Mouse (Mus musculus) limb, embryonic 13.5 days (tissue): Measurements from ENCODE around the gene Ccdc65. TPM values are rescaled to one million over a fixed set of nuclear protein-coding genes. Genes with fewer than 3 reads are reported as not detected.
A peak's percentile ranks its signal among the peaks of the same experiment; 100 is the strongest.
"Not testable (repeated sequence)": the region's sequence is repeated elsewhere in the genome, so short reads cannot be mapped to it uniquely, and the experiment has no call there.

Experiments used
- ATAC-seq: fragments of 200-750 bp; cut with Nextera tagmentation; 2 replicates; pipeline ENCODE4 v1.8.0; 2017; ENCODE audit warnings: low read depth, moderate number of reproducible peaks, moderate TSS enrichment; ENCODE audit not compliant: low FRiP score
- H3K27ac ChIP-seq: fragments of 300-500 bp; sonication (generic); 2 replicates; pipeline ENCODE4 v1.5.1; 2015; ENCODE audit warnings: inconsistent platforms, mild to moderate bottlenecking, moderate library complexity
- H3K27me3 ChIP-seq: fragments of 300-500 bp; sonication (generic); 2 replicates; pipeline ENCODE4 v1.6.1; 2015; ENCODE audit warnings: mild to moderate bottlenecking, inconsistent platforms
- H3K36me3 ChIP-seq: fragments of 300-500 bp; sonication (generic); 2 replicates; pipeline ENCODE4 v1.6.1; 2015; ENCODE audit warnings: inconsistent platforms, mild to moderate bottlenecking, moderate library complexity
- H3K4me1 ChIP-seq: fragments of 300-500 bp; sonication (generic); 2 replicates; pipeline ENCODE4 v1.6.1; 2015; ENCODE audit warnings: inconsistent platforms
- H3K4me2 ChIP-seq: fragments of 300-500 bp; sonication (generic); replicated peaks from 2 replicates; pipeline ENCODE4 v1.6.1; 2015; ENCODE audit warnings: inconsistent platforms, mild to moderate bottlenecking, moderate library complexity
- H3K4me3 ChIP-seq: fragments of 300-500 bp; sonication (generic); 2 replicates; pipeline ENCODE4 v1.5.1; 2015; ENCODE audit warnings: moderate library complexity, mild to moderate bottlenecking, inconsistent platforms
- H3K9ac ChIP-seq: fragments of 300-500 bp; sonication (generic); 2 replicates; pipeline ENCODE4 v1.6.1; 2015; ENCODE audit warnings: mild to moderate bottlenecking, inconsistent platforms
- H3K9me3 ChIP-seq: fragments of 300-500 bp; sonication (generic); 2 replicates; pipeline ENCODE4 v1.6.1; 2016; ENCODE audit warnings: inconsistent platforms
- WGBS: fragments of 180-500 bp; shearing (Covaris S2); methylation state at CpG from one replicate; pipeline ENCODE4 v1.1.7; 2015; 5-methylcytosine and 5-hydroxymethylcytosine counted together
- polyA plus RNA-seq: library from polyadenylated mRNA; unstranded; fragments of >200 nt; fragmentation: Nextera tagmentation; extraction: Ambion mirVana; gene quantifications from 2 replicates; pipeline ENCODE4 v1.2.1, GENCODE M21; 2015

Gene Ccdc65
- polyA plus RNA-seq, 1 experiment from 2014 or later = 0.90 TPM

DNA sequence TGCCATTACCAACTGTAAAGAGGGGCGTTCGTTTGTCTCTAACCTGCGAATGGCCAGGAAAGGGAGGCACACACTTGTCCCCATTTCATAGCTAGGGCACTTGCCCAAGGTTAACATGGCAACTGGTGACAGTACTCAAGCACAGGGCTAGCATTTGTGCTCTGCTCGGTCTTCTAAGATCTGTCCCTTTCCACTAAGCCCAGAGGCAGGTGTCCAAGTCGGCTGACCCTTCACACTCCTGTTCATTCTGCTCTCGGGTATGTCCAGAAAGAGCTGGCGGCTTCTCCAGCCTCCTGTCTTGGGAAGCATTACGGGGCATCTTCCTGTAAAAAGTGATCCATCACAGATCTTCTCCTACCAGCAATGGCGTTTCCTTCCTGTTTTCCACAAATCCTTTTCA lies 20.4 kb downstream of the Ccdc65 start:
- Histone ChIP-seq H3K9me3 (no peaks in the 10 kb centered on the region), H3K27ac (no peak overlapping the region), H3K4me2 (peak overlapping the region; percentile 98), H3K4me1 (peaks cover 45% of the 10 kb centered on the region), H3K9ac (no peak overlapping the region), H3K4me3 (peak overlapping the region; percentile 61), H3K36me3 (no peaks in the 10 kb centered on the region), H3K27me3 (no peaks in the 10 kb centered on the region)
- no peak for ATAC-seq
- WGBS = 40% methylated on average over 9 of the region's 9 CpGs

DNA sequence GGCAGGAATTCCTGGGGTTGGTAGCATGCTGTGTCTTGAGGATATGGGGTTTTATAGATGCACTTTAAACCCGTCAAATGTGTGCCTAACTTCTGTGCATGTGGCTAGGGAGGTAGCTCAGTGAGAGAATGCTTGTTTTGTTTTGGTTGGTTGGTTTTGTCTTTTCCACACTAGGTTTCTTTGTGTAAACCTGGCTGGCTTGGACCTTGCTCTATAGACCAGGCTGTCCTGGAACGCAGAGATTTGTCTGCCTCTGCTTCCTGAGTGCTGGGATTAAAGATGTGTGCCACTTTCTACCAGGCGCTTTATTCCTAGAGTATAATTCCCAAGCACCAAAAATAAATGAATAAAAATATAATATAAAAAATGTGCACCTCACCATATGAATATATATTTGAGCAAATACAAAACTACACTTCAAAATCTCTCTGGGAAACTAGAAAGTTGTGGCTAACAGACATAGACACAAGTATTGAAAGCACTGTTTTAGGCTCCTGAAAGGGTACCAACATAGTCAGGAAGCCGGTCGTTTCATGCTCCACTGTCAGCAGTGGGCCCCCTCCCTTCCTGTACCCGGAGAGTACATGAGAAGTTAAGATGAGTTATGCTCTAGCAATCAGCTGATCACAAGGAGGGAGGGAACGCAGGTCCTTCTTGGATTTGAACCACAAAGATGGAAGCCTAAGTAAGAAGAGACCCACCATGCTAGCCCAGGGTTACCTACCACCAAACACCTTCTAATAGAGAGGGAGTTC lies 22.0 kb downstream of the Ccdc65 start:
- Histone ChIP-seq H3K4me2 (no peak overlapping the region), H3K4me1 (peaks cover 34% of the 10 kb centered on the region), H3K9me3 (no peaks in the 10 kb centered on the region), H3K4me3 (no peak overlapping the region), H3K9ac (no peak overlapping the region), H3K36me3 (0 out of 2 replicates have a peak, but pooled peaks cover 1% of the 10 kb centered on the region), H3K27ac (no peak overlapping the region; the same call in 1 of the 2 replicates), H3K27me3 (no peaks in the 10 kb centered on the region)
- ATAC-seq = no peak
- WGBS = 57% methylated on average over 7 of the region's 7 CpGs

DNA sequence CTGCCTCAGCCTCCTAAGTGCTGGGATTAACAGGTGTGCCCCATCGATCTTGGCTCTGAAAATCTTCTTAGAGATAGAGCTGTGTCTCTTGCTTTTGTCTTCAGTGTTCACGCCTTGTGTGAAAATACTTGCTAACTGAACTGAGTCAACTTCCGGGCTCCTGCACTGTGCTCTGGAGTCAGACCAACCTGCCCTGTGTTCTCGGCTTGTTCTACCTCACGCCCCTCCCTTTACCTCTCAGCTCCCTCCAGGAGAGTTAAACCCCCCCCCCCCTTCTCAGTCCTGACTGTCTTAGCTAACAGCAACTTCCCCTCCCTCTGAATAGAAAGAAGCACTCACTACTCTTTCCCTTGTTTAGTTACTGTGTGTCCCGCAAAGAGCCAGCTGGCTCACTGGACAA lies 22.8 kb downstream of the Ccdc65 start:
- WGBS = 84% methylated on average over 6 of the region's 6 CpGs
- Histone ChIP-seq H3K27ac (no peak overlapping the region), H3K36me3 (peaks cover 9% of the 10 kb centered on the region), H3K4me2 (no peak overlapping the region), H3K9ac (no peak overlapping the region), H3K4me3 (no peak overlapping the region), H3K9me3 (no peaks in the 10 kb centered on the region), H3K27me3 (no peaks in the 10 kb centered on the region), H3K4me1 (peaks cover 33% of the 10 kb centered on the region)
- no peak for ATAC-seq

DNA sequence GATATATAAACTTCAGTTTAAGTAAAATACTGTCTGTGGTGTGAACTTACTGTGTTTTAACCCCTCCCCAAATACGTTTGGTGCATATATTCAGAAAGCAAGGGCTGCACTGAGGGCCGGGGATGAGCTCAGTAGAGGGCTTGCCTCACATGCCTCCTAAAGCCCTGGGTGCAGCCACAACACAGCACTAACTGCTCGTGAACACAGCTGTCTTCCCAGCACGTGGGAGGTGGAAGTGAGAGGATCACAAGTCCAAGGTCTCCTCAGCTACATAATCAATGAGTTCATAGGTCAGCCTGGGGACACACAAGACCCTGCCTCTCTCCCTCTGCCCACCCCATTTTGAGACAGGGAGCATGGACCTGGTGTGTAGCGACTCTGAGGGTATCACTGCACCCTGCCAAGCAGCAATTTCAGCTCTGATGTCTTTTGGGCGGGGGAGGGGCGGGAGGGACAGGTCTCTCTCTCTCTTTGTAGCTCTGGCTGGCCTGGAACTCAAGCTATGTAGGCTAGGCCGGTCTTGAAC lies 24.1 kb downstream of the Ccdc65 start:
- no peak for ATAC-seq
- no peak overlapping the region for H3K9ac ChIP-seq

DNA sequence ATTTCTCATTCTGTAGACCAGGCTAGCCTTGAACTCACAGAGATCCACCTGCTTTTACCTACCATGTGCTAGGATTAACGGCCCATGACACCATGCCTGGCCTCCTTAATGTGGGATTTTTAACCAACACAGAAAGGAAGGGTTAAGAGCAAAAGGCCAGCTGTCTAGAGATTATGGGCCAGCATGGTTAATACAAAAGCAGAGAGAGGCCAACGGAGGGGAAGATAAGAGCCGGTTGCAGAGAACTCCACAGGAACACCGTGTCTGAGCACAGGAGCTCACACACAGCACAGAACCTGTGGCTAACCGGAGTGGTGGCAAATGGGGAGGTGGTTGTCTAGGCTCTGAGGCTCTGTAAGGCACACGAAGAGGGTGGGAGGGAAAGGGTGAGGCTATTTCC lies 25.4 kb downstream of the Ccdc65 start:
- Histone ChIP-seq H3K27ac (no peak overlapping the region), H3K4me3 (no peak overlapping the region), H3K27me3 (no peaks in the 10 kb centered on the region), H3K4me1 (peaks cover 14% of the 10 kb centered on the region; the same call in 1 of the 2 replicates), H3K9ac (no peak overlapping the region), H3K36me3 (peaks cover 33% of the 10 kb centered on the region), H3K4me2 (no peak overlapping the region), H3K9me3 (no peaks in the 10 kb centered on the region)
- WGBS = 74% methylated on average over 6 of the region's 6 CpGs
- no peak for ATAC-seq

More for the DNA sequence above, 24.1 kb downstream of the Ccdc65 start:
- H3K27ac ChIP-seq = no peak overlapping the region
- H3K4me3 ChIP-seq = no peak overlapping the region
- peaks cover 22% of the 10 kb centered on the region for H3K4me1 ChIP-seq
- no peaks in the 10 kb centered on the region for H3K27me3 ChIP-seq
- H3K4me2 ChIP-seq = no peak overlapping the region
- peaks cover 21% of the 10 kb centered on the region for H3K36me3 ChIP-seq
- H3K9me3 ChIP-seq = no peaks in the 10 kb centered on the region
- WGBS = 58% methylated on average over 8 of the region's 8 CpGs

DNA sequence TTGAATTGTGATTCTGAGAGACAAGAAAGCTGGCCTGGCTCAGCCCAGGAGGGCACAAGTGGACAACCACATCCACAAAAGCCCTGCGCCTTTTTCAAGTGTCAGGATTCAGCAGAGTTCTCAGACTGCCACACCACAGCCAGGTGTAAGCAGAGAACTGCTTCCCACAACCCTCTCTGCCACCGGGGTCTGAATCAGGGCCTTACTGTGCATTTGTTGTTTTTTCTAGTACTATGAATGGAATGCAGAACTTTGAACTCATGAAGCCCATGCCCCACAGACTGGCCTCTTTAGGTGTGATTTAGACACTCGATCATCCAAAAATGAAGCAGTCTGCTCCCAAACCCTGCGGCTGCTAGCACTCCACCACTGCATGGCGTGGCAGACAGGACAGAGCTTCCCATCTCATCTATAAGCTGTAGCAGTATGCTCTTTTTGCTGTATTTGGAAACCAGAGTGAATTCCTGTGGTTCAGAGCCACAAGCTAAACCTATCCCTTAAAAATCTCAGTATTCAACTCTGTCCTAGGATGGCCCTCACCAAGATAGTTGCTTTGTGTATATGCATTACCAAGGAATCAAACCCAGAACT lies 26.1 kb downstream of the Ccdc65 start:
- H3K4me3 ChIP-seq = no peak overlapping the region
- H3K9ac ChIP-seq = no peak overlapping the region
- 81% methylated on average over 5 of the region's 5 CpGs for WGBS
- H3K36me3 ChIP-seq = peaks cover 40% of the 10 kb centered on the region
- H3K4me2 ChIP-seq = no peak overlapping the region
- no peaks in the 10 kb centered on the region for H3K9me3 ChIP-seq
- no peaks in the 10 kb centered on the region for H3K27me3 ChIP-seq
- H3K4me1 ChIP-seq = peaks cover 7% of the 10 kb centered on the region; the same call in 1 of the 2 replicates
- no peak for ATAC-seq
- peak overlapping the region; percentile 22; the same call in 1 of the 2 replicates for H3K27ac ChIP-seq

DNA sequence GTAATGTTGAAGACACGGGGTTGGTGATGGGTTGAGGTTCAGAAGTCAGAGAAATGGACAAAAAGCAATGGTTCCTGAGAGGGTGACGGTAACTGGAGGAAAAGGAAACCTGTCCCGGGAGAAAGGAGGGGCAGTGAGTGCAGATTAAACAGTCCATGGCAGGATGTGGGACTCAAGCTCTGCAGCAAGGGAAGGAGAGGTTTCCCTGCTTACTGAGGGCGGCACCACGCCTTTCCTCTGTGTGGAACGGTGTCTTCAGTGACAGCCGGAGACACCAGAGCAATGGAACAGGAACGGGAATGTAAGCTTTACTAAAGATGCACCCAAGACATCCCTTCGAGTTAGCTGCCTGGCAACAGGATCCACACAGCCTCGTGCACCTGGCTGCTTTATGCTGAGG lies 28.5 kb downstream of the Ccdc65 start:
- Histone ChIP-seq H3K9ac (no peak overlapping the region), H3K36me3 (peaks cover 64% of the 10 kb centered on the region), H3K27me3 (no peaks in the 10 kb centered on the region), H3K4me3 (no peak overlapping the region), H3K4me2 (no peak overlapping the region), H3K9me3 (no peaks in the 10 kb centered on the region), H3K27ac (no peak overlapping the region), H3K4me1 (peaks cover 5% of the 10 kb centered on the region; the same call in 1 of the 2 replicates)
- 89% methylated on average over 10 of the region's 10 CpGs for WGBS
- ATAC-seq = no peak

DNA sequence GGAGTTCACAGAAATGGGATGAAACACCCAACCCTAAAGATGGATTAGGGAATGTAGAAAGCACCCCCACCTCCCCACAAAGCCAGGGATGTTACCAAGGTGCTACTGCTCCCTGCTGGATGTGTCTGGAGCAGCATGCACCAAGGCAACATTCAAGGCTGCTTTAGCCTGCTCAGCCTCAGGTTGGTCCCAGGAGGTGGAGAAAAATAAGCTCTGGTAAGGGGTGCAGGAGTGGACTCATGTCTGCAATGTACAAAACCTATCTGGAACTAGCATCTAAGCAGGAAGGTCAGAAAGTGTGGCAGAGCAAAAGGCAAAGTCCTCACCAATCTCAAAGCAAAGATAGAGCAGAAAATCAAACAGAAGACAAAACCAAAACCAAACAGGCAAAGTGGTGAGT lies 29.9 kb downstream of the Ccdc65 start:
- H3K9ac ChIP-seq = no peak overlapping the region
- H3K27me3 ChIP-seq = no peaks in the 10 kb centered on the region
- no peak overlapping the region for H3K27ac ChIP-seq
- peaks cover 5% of the 10 kb centered on the region; the same call in 1 of the 2 replicates for H3K4me1 ChIP-seq
- H3K4me2 ChIP-seq = no peak overlapping the region
- no peak for ATAC-seq
- H3K36me3 ChIP-seq = peaks cover 77% of the 10 kb centered on the region
- H3K4me3 ChIP-seq = no peak overlapping the region
- no peaks in the 10 kb centered on the region for H3K9me3 ChIP-seq

DNA sequence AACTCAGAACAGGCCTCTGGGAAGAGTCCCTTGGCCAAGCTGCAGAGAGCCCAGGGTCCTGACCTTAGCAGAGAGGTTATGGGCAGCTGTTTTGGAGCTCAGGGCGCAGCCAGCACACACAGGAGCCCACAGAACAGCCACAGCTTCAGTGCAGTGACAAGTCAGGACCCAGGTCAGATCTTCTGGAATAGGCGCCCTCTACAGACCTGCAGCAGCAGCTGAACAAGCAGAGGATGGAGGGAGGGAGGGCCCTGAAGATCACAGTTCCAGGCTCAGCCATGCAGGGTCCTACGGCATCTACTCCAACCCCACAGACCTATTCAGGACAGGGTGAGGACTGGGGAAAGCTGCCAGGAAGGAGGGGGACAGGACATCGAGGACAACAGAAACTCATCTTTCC lies 30.8 kb downstream of the Ccdc65 start:
- no peak overlapping the region for H3K4me2 ChIP-seq
- H3K4me3 ChIP-seq = no peak overlapping the region
- 60% methylated on average over 4 of the region's 4 CpGs for WGBS
- peaks cover 80% of the 10 kb centered on the region for H3K36me3 ChIP-seq
- H3K4me1 ChIP-seq = 0 out of 2 replicates have a peak, but pooled peaks cover 5% of the 10 kb centered on the region
- H3K27ac ChIP-seq = no peak overlapping the region
- H3K9me3 ChIP-seq = no peaks in the 10 kb centered on the region
- ATAC-seq = no peak
- H3K9ac ChIP-seq = no peak overlapping the region
- no peaks in the 10 kb centered on the region for H3K27me3 ChIP-seq

DNA sequence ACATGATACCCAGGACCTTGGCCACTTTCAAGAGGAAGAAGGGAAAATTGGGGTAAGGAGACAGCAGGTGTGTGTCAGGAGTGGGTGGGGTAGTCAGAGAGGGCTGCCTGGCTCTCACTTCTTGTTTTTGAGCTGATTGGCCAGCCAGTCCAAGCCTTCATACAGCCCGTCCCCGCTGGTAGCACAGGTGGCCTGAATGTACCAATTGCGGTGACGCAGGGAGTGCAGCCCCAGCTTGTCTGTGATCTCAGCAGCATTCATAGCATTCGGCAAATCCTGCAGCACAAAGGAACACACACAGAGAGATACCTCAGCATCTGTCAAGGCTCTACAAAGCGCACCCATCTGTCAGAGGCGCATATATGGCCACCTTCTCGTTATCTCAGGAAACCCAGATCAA lies 32.2 kb downstream of the Ccdc65 start:
- WGBS = 85% methylated on average over 8 of the region's 8 CpGs
- H3K4me3 ChIP-seq = no peak overlapping the region
- ATAC-seq = no peak
- H3K9me3 ChIP-seq = no peaks in the 10 kb centered on the region
- peaks cover 80% of the 10 kb centered on the region for H3K36me3 ChIP-seq
- H3K4me1 ChIP-seq = no peaks in the 10 kb centered on the region
- no peak overlapping the region for H3K9ac ChIP-seq
- H3K27ac ChIP-seq = no peak overlapping the region
- no peaks in the 10 kb centered on the region for H3K27me3 ChIP-seq
- no peak overlapping the region for H3K4me2 ChIP-seq

DNA sequence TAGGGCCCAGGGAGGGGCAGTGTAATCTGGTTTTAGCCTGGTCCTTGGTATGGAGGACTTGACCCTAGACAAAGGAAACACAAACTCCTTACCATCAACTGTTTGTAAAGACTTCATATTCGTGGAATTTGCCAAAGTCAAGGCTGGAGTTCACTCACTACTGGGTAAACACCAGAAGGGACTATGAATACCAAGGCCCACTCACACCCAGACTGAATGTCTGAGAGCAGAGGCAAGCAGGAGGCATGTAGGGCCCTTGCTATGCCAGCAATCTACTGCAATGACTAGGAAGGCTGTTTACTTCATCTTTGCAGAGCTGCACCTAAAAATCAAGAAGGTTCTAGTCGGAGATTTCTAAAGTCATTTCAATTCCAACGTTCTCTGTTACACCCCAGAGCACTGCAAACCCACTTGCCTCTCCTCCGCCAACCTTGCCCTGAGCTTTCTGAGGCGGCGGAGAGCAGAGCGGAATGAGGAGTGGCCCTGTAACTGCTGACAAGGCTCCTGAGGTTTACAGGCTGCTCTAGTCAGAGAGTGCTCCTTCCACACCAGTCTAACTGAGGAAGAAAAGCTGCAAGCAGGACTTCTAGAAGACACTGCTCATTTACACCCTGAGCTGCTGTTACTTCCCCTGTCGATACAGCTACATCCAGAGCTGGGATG lies 34.9 kb downstream of the Ccdc65 start:
- ATAC-seq = no peak
- H3K4me1 ChIP-seq = no peaks in the 10 kb centered on the region
- H3K9me3 ChIP-seq = no peaks in the 10 kb centered on the region
- H3K27ac ChIP-seq = no peak overlapping the region
- H3K4me2 ChIP-seq = no peak overlapping the region
- no peak overlapping the region for H3K4me3 ChIP-seq
- WGBS = 80% methylated on average over 8 of the region's 8 CpGs
- H3K9ac ChIP-seq = no peak overlapping the region
- H3K36me3 ChIP-seq = peaks cover 54% of the 10 kb centered on the region
- H3K27me3 ChIP-seq = no peaks in the 10 kb centered on the region

DNA sequence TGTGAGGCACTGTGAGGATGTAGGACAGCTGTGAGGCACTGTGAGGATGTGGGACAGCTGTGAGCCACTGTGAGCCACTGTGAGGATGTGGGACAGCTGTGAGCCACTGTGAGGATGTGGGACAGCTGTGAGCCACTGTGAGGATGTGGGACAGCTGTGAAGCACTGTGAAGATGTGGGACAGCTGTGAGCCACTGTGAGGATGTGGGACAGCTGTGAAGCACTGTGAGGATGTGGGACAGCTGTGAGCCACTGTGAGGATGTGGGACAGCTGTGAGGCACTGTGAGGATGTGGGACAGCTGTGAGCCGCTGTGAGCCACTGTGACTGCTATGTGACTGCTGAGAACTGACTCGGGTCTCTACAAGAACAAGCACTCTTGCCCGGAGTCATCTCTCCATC lies 35.9 kb downstream of the Ccdc65 start:
- not testable (repeated sequence) for H3K9ac ChIP-seq, H3K9me3 ChIP-seq, ATAC-seq, H3K27me3 ChIP-seq, H3K4me1 ChIP-seq, H3K27ac ChIP-seq, H3K4me3 ChIP-seq, H3K4me2 ChIP-seq
- peaks cover 46% of the 10 kb centered on the region for H3K36me3 ChIP-seq
- 92% methylated on average over 3 of the region's 3 CpGs for WGBS
